Mouse (Mus musculus) Patski (cell line): Measurements from ENCODE around the gene Mtch1. TPM values are rescaled to one million over a fixed set of nuclear protein-coding genes. Genes with fewer than 3 reads are reported as not detected.

ENCODE experiments used
- ATAC-seq: fragments of 100-300 bp; one replicate; pipeline ENCODE4 v1.8.0; 2021
- CTCF ChIA-PET: fragments of 350-600 bp; sonication (Branson Sonifier 250); formaldehyde crosslinking; loops from one replicate; lab custom pipeline; 2022; ENCODE audit warnings: inconsistent platforms; lab: Charles Lee
- POLR2A ChIA-PET: fragments of 350-600 bp; sonication (Branson Sonifier 250); formaldehyde crosslinking; loops from one replicate; lab custom pipeline; 2022; ENCODE audit warnings: antibody characterized with exemption, inconsistent platforms; lab: Charles Lee
- DNase-seq: peaks from one replicate; pipeline ENCODE4 v3.0.0-alpha.2; 2011; ENCODE audit warnings: low read depth, low spot score
- H3K27me3 ChIP-seq: fragments of 371-371 bp; one replicate; pipeline ENCODE4 v1.5.1; 2021
- CTCF ChIP-seq: fragments of 100-300 bp; IDR thresholded peaks from one replicate; pipeline ENCODE4 v1.5.1; 2021
- in situ Hi-C: fragments of 300-500 bp; cut with MboI; formaldehyde crosslinking; loops from 3 replicates; pipeline ENCODE4 v1.11.1; 2018; ENCODE audit warnings: low pct_unique_long_range_greater_than_20kb, mixed read lengths
- polyA plus RNA-seq: library from polyadenylated mRNA; unstranded; gene quantifications from one replicate; pipeline ENCODE4 v1.2.3, GENCODE M21; 2021

Gene Mtch1
- polyA plus RNA-seq, 1 experiment from 2014 or later = 349 TPM

GRCm38 (mm10) chr17:29385746-29386145, 38.0 kb upstream of the Mtch1 start:
- in situ Hi-C loops = no loop called here

GRCm38 (mm10) chr17:29384850-29385438, 37.2 kb upstream of the Mtch1 start:
- TF ChIP-seq CTCF = no peak
- ATAC-seq (no peak), DNase-seq (no peak)
- no peaks in the 10 kb centered on the region for H3K27me3 ChIP-seq
- POLR2A ChIA-PET = no interaction called here
- CTCF ChIA-PET = interaction anchor here (1.2 to 3.0 kb wide), 4 partner anchors 12 to 141 kb away, joined by 4 to 9 read pairs (median 7); no protein-coding TSS in a partner anchor
- in situ Hi-C loops = no loop called here

More at GRCm38 (mm10) chr17:29385746-29386145, 38.0 kb upstream of the Mtch1 start:
- DNase-seq (no peak), ATAC-seq (no peak)
- CTCF ChIA-PET = interaction anchor here (1.9 to 3.0 kb wide), 2 partner anchors 11 to 15 kb away, joined by 8 to 9 read pairs; no protein-coding TSS in a partner anchor
- TF ChIP-seq CTCF = no peak
- no peaks in the 10 kb centered on the region for H3K27me3 ChIP-seq
- POLR2A ChIA-PET = no interaction called here

GRCm38 (mm10) chr17:29383923-29384322, 36.2 kb upstream of the Mtch1 start:
- POLR2A ChIA-PET = no interaction called here
- DNase-seq (no peak), ATAC-seq (no peak)
- no peaks in the 10 kb centered on the region for H3K27me3 ChIP-seq
- in situ Hi-C loops = no loop called here
- TF ChIP-seq CTCF = no peak
- CTCF ChIA-PET = interaction anchor here (1.2 to 3.0 kb wide), 3 partner anchors 13 to 142 kb away, joined by 4 to 9 read pairs (median 6); no protein-coding TSS in a partner anchor

GRCm38 (mm10) chr17:29382417-29382816, 34.7 kb upstream of the Mtch1 start:
- ATAC-seq (no peak), DNase-seq (no peak)
- POLR2A ChIA-PET = no interaction called here
- no peaks in the 10 kb centered on the region for H3K27me3 ChIP-seq
- in situ Hi-C loops = no loop called here
- TF ChIP-seq CTCF = no peak
- CTCF ChIA-PET = no interaction called here

- in situ Hi-C loops = no loop called here
- CTCF ChIA-PET = interaction anchor here (0.8 to 1.7 kb wide), 7 partner anchors 10 to 185 kb away, joined by 3 to 13 read pairs (median 3); no protein-coding TSS in a partner anchor
- DNase-seq = no peak
Measured at GRCm38 (mm10) chr17:29381472-29381871, 33.7 kb upstream of the Mtch1 start.

GRCm38 (mm10) chr17:29380241-29380640, 32.5 kb upstream of the Mtch1 start:
- no peak for TF ChIP-seq CTCF
- in situ Hi-C loops = no loop called here
- no peaks in the 10 kb centered on the region for H3K27me3 ChIP-seq
- ChIA-PET POLR2A (no interaction called here), CTCF (interaction anchor here (1.5 to 1.7 kb wide), 3 partner anchors 9 to 136 kb away, joined by 3 to 13 read pairs (median 4); no protein-coding TSS in a partner anchor)
- DNase-seq (no peak), ATAC-seq (no peak)

More at GRCm38 (mm10) chr17:29381472-29381871, 33.7 kb upstream of the Mtch1 start:
- no peak for ATAC-seq
- H3K27me3 ChIP-seq = no peaks in the 10 kb centered on the region
- no peak for TF ChIP-seq CTCF
- POLR2A ChIA-PET = interaction anchor here (0.6 kb wide), 1 partner anchor 143 kb away, joined by 3 read pairs; no protein-coding TSS in a partner anchor

- ChIA-PET POLR2A (no interaction called here), CTCF (interaction anchor here (1.1 kb wide), 1 partner anchor 131 kb away, joined by 3 read pairs; no protein-coding TSS in a partner anchor)
- ATAC-seq (no peak), DNase-seq (no peak)
- no peaks in the 10 kb centered on the region for H3K27me3 ChIP-seq
- in situ Hi-C loops = no loop called here
- no peak for TF ChIP-seq CTCF
Measured at GRCm38 (mm10) chr17:29378056-29378455, 30.3 kb upstream of the Mtch1 start.

- CTCF ChIA-PET = no interaction called here
- no peak for TF ChIP-seq CTCF
- no peaks in the 10 kb centered on the region for H3K27me3 ChIP-seq
- in situ Hi-C loops = no loop called here
- DNase-seq = no peak
- POLR2A ChIA-PET = no interaction called here
- no peak for ATAC-seq
Measured at GRCm38 (mm10) chr17:29375871-29376270, 28.1 kb upstream of the Mtch1 start.

- ChIA-PET POLR2A (interaction anchor here (1.1 to 1.5 kb wide), 2 partner anchors 102 to 143 kb away, joined by 3 to 4 read pairs; partner anchors contain the start of gene BC004004), CTCF (interaction anchor here (0.7 to 3.7 kb wide), 35 partner anchors 9 to 185 kb away, joined by 3 to 21 read pairs (median 5); partner anchors contain the start of genes Fgd2 and Mtch1)
- peak; percentile 99 for TF ChIP-seq CTCF
- no peaks in the 10 kb centered on the region for H3K27me3 ChIP-seq
- DNase-seq = peak; percentile 51
- in situ Hi-C loops = no loop called here
- ATAC-seq = peak; percentile 23
Measured at GRCm38 (mm10) chr17:29370984-29371723, 23.4 kb upstream of the Mtch1 start.

- CTCF ChIA-PET = interaction anchor here (1.5 kb wide), 1 partner anchor 122 kb away, joined by 3 read pairs; no protein-coding TSS in a partner anchor
- no peaks in the 10 kb centered on the region for H3K27me3 ChIP-seq
- TF ChIP-seq CTCF = no peak
- POLR2A ChIA-PET = no interaction called here
- no peak for ATAC-seq
- no peak for DNase-seq
- in situ Hi-C loops = loop anchor here (5.0 kb wide), 2 partner anchors 106 to 191 kb away; partner anchors contain the start of gene Ppil1
Measured at GRCm38 (mm10) chr17:29368726-29369125, 21.0 kb upstream of the Mtch1 start.
